ENCODE assay signal across 20 mouse cellular contexts in the genomic region with DNA sequence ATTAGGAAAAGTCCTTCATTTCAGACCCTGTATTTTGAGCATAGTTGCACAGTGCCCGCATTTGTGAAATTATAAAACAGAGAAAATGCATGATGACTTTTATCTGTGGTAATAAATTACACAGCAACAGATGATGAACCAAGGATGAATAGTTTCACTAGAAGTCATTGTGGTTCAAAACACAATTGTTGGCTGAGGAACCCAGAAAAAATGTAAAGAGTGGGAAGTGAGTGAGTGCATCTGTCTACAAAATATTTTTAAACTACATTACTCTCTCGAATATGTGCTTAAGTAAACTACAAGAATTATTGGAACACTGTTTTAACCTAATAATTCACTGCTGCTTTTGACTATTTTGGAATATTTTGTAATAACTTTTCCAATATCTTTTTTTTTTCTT.
"Had no signal": no experiment of that assay in that cellular context is flagged by ENCODE, and none has a peak within 500 bp of the region (broad histone marks: within the 10 kb centered on the region; RNA-seq: fewer than 3 reads in every experiment).

No protein-coding gene starts in this region.

- H3K4me2 ChIP-seq: liver, embryonic 11.5 days; liver, embryonic 13.5 days; liver, embryonic 15.5 days; lung, embryonic 15.5 days; midbrain, embryonic 12.5 days; neural tube, embryonic 13.5 days; neural tube, embryonic 15.5 days had no signal

- DNase-seq: liver, embryonic 13.5 days; liver, postnatal 0 days; lung, postnatal 14 days; midbrain, embryonic 14.5 days; retina, postnatal 1 day; right cerebral cortex, postnatal 4 days; spleen, adult 18-20 months; thymus, adult 2 months; thymus, postnatal 25 days; thymus, postnatal 4 days had no signal

- H3K27ac ChIP-seq: liver, embryonic 13.5 days; liver, embryonic 15.5 days; lung, embryonic 15.5 days; macrophage; midbrain, embryonic 10.5 days; midbrain, embryonic 12.5 days; neural tube, embryonic 13.5 days; neural tube, embryonic 15.5 days had no signal

- H3K9me3 ChIP-seq: liver, embryonic 13.5 days; liver, embryonic 15.5 days; lung, embryonic 15.5 days; midbrain, embryonic 10.5 days; midbrain, embryonic 12.5 days; neural tube, embryonic 13.5 days; neural tube, embryonic 15.5 days had no signal

- H3K4me1 ChIP-seq: liver, embryonic 13.5 days; liver, embryonic 15.5 days; lung, embryonic 15.5 days; midbrain, embryonic 10.5 days; midbrain, embryonic 12.5 days; neural tube, embryonic 13.5 days; neural tube, embryonic 15.5 days had no signal

- H3K4me3 ChIP-seq: liver, embryonic 13.5 days; liver, embryonic 15.5 days; lung, embryonic 15.5 days; midbrain, embryonic 10.5 days; midbrain, embryonic 12.5 days; myocyte; neural tube, embryonic 13.5 days; neural tube, embryonic 15.5 days had no signal

- H3K9ac ChIP-seq: liver, embryonic 13.5 days; liver, embryonic 15.5 days; liver, postnatal 0 days; lung, embryonic 15.5 days; midbrain, embryonic 12.5 days; neural tube, embryonic 13.5 days; neural tube, embryonic 15.5 days had no signal

- H3K27me3 ChIP-seq: liver, embryonic 13.5 days; liver, embryonic 15.5 days; lung, embryonic 15.5 days; midbrain, embryonic 12.5 days; neural tube, embryonic 13.5 days; neural tube, embryonic 15.5 days had no signal

- H3K36me3 ChIP-seq: liver, embryonic 13.5 days; liver, embryonic 15.5 days; lung, embryonic 15.5 days; midbrain, embryonic 10.5 days; midbrain, embryonic 12.5 days; neural tube, embryonic 13.5 days; neural tube, embryonic 15.5 days had no signal

- ATAC-seq: liver, postnatal 0 days; midbrain, embryonic 16.5 days had no signal
